Mouse (Mus musculus): Measurements from ENCODE around the gene Kazn. TPM values are rescaled to one million over a fixed set of nuclear protein-coding genes. Genes with fewer than 3 reads are reported as not detected.

Kazn gene
- polyA plus RNA-seq, 1 experiment from 2014 or later, result 11.9 TPM

GRCm38 (mm10) chr4:142082703-142083102, 156.5 kb downstream of the Kazn start:
- 62% methylated on average over 4 of the region's 4 CpGs for WGBS
- peak overlapping the region; percentile 82; the same call in 1 of the 2 replicates for H3K4me2 ChIP-seq (ENCODE audit: low read depth, low read length)

DNA sequence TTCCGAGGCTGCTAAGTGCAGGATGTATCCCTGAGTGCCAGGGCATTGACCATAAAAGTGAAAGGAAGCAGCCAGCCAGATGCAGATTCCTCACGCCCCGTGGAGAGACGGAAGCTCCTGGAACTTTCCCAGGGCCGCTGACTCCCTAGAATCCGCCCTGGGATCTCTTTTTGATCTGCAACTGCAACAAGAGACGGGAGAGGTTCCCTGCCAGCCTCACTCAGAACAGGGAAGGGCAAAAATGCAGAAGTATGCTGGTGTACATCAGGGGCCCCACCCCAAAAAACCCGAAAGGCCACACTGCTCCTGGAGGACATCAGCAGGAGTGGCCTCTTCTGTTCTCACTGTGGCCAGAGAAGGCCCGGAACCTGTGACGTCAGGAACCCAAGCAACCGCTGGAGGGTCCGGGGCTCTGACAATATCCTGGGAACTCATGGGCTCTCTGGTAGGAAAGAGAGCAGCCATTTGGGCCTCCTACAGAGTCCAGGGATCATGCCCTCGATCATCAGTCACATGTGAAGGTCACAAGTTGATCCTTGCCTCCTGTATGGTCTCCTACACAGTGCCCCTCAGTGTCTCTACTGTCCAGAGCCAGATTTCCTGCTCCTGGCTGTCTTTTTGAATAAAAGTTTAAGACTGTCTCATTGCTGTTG, 157.4 kb downstream of the Kazn start:
- Histone ChIP-seq H3K4me1 (ENCODE audit: control insufficient read depth, insufficient read depth, low read length) (peaks cover 40% of the 10 kb centered on the region), H3K36me3 (ENCODE audit: control insufficient read depth, insufficient read depth, low read length) (no peaks in the 10 kb centered on the region), H3K27me3 (replicated peaks; ENCODE audit: control insufficient read depth, insufficient read depth, low read length) (no peaks in the 10 kb centered on the region), H3K4me2 (ENCODE audit: low read depth, low read length) (0 out of 2 replicates have a peak overlapping the region, but pooled peaks have one; percentile 8), H3K9me3 (ENCODE audit: control insufficient read depth, low read length) (no peaks in the 10 kb centered on the region), H3K4me3 (ENCODE audit: low read depth, low read length) (no peak overlapping the region), H3K27ac (replicated peaks; ENCODE audit: low read depth, low read length) (no peak overlapping the region), H3K9ac (ENCODE audit: low read depth, low read length) (no peak overlapping the region)
- WGBS, result 39% methylated on average over 13 of the region's 13 CpGs
- ATAC-seq (ENCODE audit: low read depth), result no peak
- no peak for DNase-seq (ENCODE audit: low spot score)

More at GRCm38 (mm10) chr4:142082703-142083102, 156.5 kb downstream of the Kazn start:
- ATAC-seq (ENCODE audit: low read depth) (no peak), DNase-seq (ENCODE audit: low spot score) (no peak)
- no peaks in the 10 kb centered on the region for H3K27me3 ChIP-seq (replicated peaks; ENCODE audit: control insufficient read depth, insufficient read depth, low read length)
- H3K9me3 ChIP-seq (ENCODE audit: control insufficient read depth, low read length), result no peaks in the 10 kb centered on the region
- H3K9ac ChIP-seq (ENCODE audit: low read depth, low read length), result no peak overlapping the region
- H3K27ac ChIP-seq (replicated peaks; ENCODE audit: low read depth, low read length), result no peak overlapping the region
- H3K36me3 ChIP-seq (ENCODE audit: control insufficient read depth, insufficient read depth, low read length), result no peaks in the 10 kb centered on the region
- peaks cover 33% of the 10 kb centered on the region for H3K4me1 ChIP-seq (ENCODE audit: control insufficient read depth, insufficient read depth, low read length)
- no peak overlapping the region for H3K4me3 ChIP-seq (ENCODE audit: low read depth, low read length)

DNA sequence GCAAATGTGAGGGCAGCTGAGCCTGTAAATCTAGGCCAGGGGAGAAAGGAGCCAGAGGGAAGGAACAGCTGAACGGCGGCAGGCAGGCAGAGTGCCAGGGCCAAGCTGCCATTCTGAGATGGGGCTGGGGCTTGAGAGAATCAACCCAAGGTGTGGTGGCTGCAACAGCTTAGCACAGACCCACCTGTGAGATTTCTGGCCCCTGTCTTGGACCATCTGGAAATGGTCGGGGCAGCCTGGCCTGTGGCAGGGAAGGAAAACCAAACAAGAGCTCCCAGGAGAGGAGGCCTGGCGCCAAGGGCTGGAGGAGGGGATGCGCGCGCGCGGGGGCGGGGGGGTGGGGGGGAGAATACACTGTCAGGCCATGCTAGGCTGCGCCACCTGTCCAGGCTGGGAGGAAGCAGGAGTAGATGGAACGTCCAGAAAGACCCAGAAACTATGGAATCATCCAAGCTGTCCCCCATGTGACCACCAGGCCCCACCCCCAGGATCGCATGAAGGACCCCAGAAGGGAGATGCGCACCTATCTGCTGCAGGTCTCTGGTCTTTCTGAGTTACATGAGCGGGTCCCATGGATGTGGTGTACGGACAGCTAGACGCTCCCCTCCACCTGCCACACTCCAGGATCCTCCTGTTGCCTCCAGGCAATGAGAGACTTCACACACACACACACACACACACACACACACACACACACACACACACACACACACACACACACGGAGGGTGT, 158.1 kb downstream of the Kazn start:
- H3K9me3 ChIP-seq (ENCODE audit: control insufficient read depth, low read length), result no peaks in the 10 kb centered on the region
- no peaks in the 10 kb centered on the region for H3K36me3 ChIP-seq (ENCODE audit: control insufficient read depth, insufficient read depth, low read length)
- H3K9ac ChIP-seq (ENCODE audit: low read depth, low read length), result no peak overlapping the region
- H3K27ac ChIP-seq (replicated peaks; ENCODE audit: low read depth, low read length), result no peak overlapping the region
- 33% methylated on average over 10 of the region's 18 CpGs for WGBS
- no peak overlapping the region for H3K4me3 ChIP-seq (ENCODE audit: low read depth, low read length)
- ATAC-seq (ENCODE audit: low read depth), result no peak
- H3K4me2 ChIP-seq (ENCODE audit: low read depth, low read length), result peak overlapping the region; percentile 20; the same call in 1 of the 2 replicates
- no peaks in the 10 kb centered on the region for H3K27me3 ChIP-seq (replicated peaks; ENCODE audit: control insufficient read depth, insufficient read depth, low read length)
- peaks cover 40% of the 10 kb centered on the region for H3K4me1 ChIP-seq (ENCODE audit: control insufficient read depth, insufficient read depth, low read length)
- DNase-seq (ENCODE audit: low spot score), result peak; percentile 56

DNA sequence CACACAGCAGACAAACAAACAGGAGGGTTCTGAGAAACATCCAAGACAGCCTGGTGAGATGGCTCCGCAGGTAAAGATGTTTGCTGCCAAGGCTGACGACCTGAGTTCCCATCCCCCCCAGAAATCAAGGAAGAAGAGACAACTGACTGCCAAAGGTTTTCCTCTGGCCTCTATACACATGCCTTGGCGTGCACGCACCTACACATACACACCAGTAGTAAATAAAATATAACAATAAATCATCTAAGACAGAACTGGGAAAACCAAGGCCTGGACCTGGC, 158.8 kb downstream of the Kazn start:
- WGBS, result 70% methylated on average over 4 of the region's 4 CpGs
- H3K4me2 ChIP-seq (ENCODE audit: low read depth, low read length), result no peak overlapping the region

DNA sequence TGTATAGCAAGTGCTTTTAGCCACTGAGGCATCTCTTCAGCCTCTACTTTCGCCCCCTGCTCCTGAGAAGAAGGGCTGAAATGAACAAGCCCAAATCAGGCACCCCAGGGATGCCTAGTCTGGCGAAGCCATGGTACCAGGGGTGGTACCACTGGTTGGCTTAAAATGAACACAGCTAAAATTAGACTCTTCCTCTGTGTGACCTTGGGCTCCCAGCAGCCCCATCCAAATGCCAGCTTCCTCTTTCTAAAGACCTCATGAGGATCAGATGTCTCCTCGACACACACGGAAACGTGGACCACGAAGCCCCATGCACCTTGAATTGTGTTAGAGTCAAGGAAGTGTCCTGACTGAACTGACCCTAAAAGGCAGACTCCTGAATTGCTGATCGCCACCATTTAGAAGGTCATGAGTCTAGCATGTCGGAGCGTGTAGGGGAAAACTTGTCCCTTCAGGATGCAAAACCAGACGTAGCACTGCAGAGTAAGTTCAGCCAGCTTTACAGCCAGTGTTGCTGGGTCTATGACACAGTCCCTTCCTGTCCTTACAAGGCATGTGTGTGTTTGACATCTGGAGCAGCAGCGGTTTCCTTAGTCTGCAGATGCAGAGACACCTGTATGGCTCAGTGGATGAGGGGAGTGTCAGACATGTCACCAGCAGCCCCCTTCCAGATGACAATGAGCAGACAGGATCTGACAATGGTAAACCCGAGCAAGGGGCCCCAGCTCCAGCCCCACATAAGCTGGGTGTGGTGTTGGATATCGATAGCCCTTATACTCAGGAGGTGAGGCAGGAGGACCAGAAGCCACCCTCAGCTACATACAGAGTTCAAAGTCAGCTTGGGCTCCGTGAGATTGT, 159.3 kb downstream of the Kazn start:
- Histone ChIP-seq H3K4me1 (ENCODE audit: control insufficient read depth, insufficient read depth, low read length) (peaks cover 45% of the 10 kb centered on the region), H3K36me3 (ENCODE audit: control insufficient read depth, insufficient read depth, low read length) (no peaks in the 10 kb centered on the region), H3K9ac (ENCODE audit: low read depth, low read length) (no peak overlapping the region), H3K4me2 (ENCODE audit: low read depth, low read length) (no peak overlapping the region), H3K4me3 (ENCODE audit: low read depth, low read length) (no peak overlapping the region), H3K27me3 (replicated peaks; ENCODE audit: control insufficient read depth, insufficient read depth, low read length) (no peaks in the 10 kb centered on the region), H3K9me3 (ENCODE audit: control insufficient read depth, low read length) (no peaks in the 10 kb centered on the region), H3K27ac (replicated peaks; ENCODE audit: low read depth, low read length) (no peak overlapping the region)
- DNase-seq (ENCODE audit: low spot score), result no peak
- ATAC-seq (ENCODE audit: low read depth), result no peak
- 60% methylated on average over 14 of the region's 14 CpGs for WGBS

More for the DNA sequence above, 158.8 kb downstream of the Kazn start:
- H3K9ac ChIP-seq (ENCODE audit: low read depth, low read length), result no peak overlapping the region
- ATAC-seq (ENCODE audit: low read depth), result no peak
- peaks cover 40% of the 10 kb centered on the region for H3K4me1 ChIP-seq (ENCODE audit: control insufficient read depth, insufficient read depth, low read length)
- no peaks in the 10 kb centered on the region for H3K36me3 ChIP-seq (ENCODE audit: control insufficient read depth, insufficient read depth, low read length)
- no peak overlapping the region for H3K4me3 ChIP-seq (ENCODE audit: low read depth, low read length)
- H3K27me3 ChIP-seq (replicated peaks; ENCODE audit: control insufficient read depth, insufficient read depth, low read length), result no peaks in the 10 kb centered on the region
- H3K9me3 ChIP-seq (ENCODE audit: control insufficient read depth, low read length), result no peaks in the 10 kb centered on the region
- no peak for DNase-seq (ENCODE audit: low spot score)
- H3K27ac ChIP-seq (replicated peaks; ENCODE audit: low read depth, low read length), result no peak overlapping the region

- 17% methylated on average over 18 of the region's 18 CpGs for WGBS
- Histone ChIP-seq H3K36me3 (ENCODE audit: control insufficient read depth, insufficient read depth, low read length) (no peaks in the 10 kb centered on the region), H3K9ac (ENCODE audit: low read depth, low read length) (0 out of 2 replicates have a peak overlapping the region, but pooled peaks have one; percentile 20), H3K9me3 (ENCODE audit: control insufficient read depth, low read length) (no peaks in the 10 kb centered on the region), H3K4me3 (ENCODE audit: low read depth, low read length) (no peak overlapping the region), H3K27ac (replicated peaks; ENCODE audit: low read depth, low read length) (peak overlapping the region; percentile 61), H3K4me2 (ENCODE audit: low read depth, low read length) (peak overlapping the region; percentile 37), H3K4me1 (ENCODE audit: control insufficient read depth, insufficient read depth, low read length) (peaks cover 44% of the 10 kb centered on the region), H3K27me3 (replicated peaks; ENCODE audit: control insufficient read depth, insufficient read depth, low read length) (no peaks in the 10 kb centered on the region)
- ATAC-seq (ENCODE audit: low read depth), result peak; percentile 41; the same call in 1 of the 2 replicates
- peak; percentile 87 for DNase-seq (ENCODE audit: low spot score)
These were observed 161.5 kb downstream of the Kazn start for GRCm38 (mm10) chr4:142077572-142078271.

GRCm38 (mm10) chr4:142076883-142077282, 162.3 kb downstream of the Kazn start:
- Histone ChIP-seq H3K36me3 (ENCODE audit: control insufficient read depth, insufficient read depth, low read length) (no peaks in the 10 kb centered on the region), H3K27ac (replicated peaks; ENCODE audit: low read depth, low read length) (no peak overlapping the region), H3K4me1 (ENCODE audit: control insufficient read depth, insufficient read depth, low read length) (peaks cover 49% of the 10 kb centered on the region), H3K4me2 (ENCODE audit: low read depth, low read length) (no peak overlapping the region), H3K4me3 (ENCODE audit: low read depth, low read length) (no peak overlapping the region), H3K9ac (ENCODE audit: low read depth, low read length) (no peak overlapping the region), H3K27me3 (replicated peaks; ENCODE audit: control insufficient read depth, insufficient read depth, low read length) (no peaks in the 10 kb centered on the region), H3K9me3 (ENCODE audit: control insufficient read depth, low read length) (no peaks in the 10 kb centered on the region)
- ATAC-seq (ENCODE audit: low read depth) (no peak), DNase-seq (ENCODE audit: low spot score) (no peak)
- 49% methylated on average over 1 of the region's 1 CpGs for WGBS

GRCm38 (mm10) chr4:142075931-142076330, 163.3 kb downstream of the Kazn start:
- WGBS, result 80% methylated on average over 11 of the region's 11 CpGs
- H3K4me3 ChIP-seq (ENCODE audit: low read depth, low read length), result no peak overlapping the region
- DNase-seq (ENCODE audit: low spot score) (no peak), ATAC-seq (ENCODE audit: low read depth) (no peak)
- no peaks in the 10 kb centered on the region for H3K9me3 ChIP-seq (ENCODE audit: control insufficient read depth, low read length)
- no peaks in the 10 kb centered on the region for H3K27me3 ChIP-seq (replicated peaks; ENCODE audit: control insufficient read depth, insufficient read depth, low read length)
- no peak overlapping the region for H3K27ac ChIP-seq (replicated peaks; ENCODE audit: low read depth, low read length)
- H3K4me2 ChIP-seq (ENCODE audit: low read depth, low read length), result no peak overlapping the region
- peaks cover 49% of the 10 kb centered on the region for H3K4me1 ChIP-seq (ENCODE audit: control insufficient read depth, insufficient read depth, low read length)
- H3K9ac ChIP-seq (ENCODE audit: low read depth, low read length), result no peak overlapping the region
- H3K36me3 ChIP-seq (ENCODE audit: control insufficient read depth, insufficient read depth, low read length), result no peaks in the 10 kb centered on the region

Data from embryonic facial prominence, embryonic 14.5 days (tissue).